Mouse (Mus musculus): Measurements from ENCODE around the gene Gm47959.

- TF ChIP-seq CTCF (IDR thresholded peaks at IDR 0.05; ENCODE audit: borderline replicate concordance, insufficient read depth, low read length), result no peak
- TF ChIP-seq POLR2A (IDR thresholded peaks at IDR 0.05; ENCODE audit: low read depth, low read length), result no peak
These were observed 31.6 kb downstream of the Gm47959 start for GRCm38 (mm10) chr1:83031950-83032349.

Measured in embryonic fibroblast, embryonic 13.5 days (primary cell).